Mouse (Mus musculus): ENCODE results near the gene Thap8. TPM values are rescaled to one million over a fixed set of nuclear protein-coding genes. Genes with fewer than 3 reads are reported as not detected.
"Not testable (repeated sequence)": the region's sequence is repeated elsewhere in the genome, so short reads cannot be mapped to it uniquely, and the experiment has no call there.

Gene Thap8
- not detected in 2 replicates for polyA plus RNA-seq (2012; ENCODE audit: insufficient read depth, insufficient read length, low replicate concordance, missing spikeins)

DNA sequence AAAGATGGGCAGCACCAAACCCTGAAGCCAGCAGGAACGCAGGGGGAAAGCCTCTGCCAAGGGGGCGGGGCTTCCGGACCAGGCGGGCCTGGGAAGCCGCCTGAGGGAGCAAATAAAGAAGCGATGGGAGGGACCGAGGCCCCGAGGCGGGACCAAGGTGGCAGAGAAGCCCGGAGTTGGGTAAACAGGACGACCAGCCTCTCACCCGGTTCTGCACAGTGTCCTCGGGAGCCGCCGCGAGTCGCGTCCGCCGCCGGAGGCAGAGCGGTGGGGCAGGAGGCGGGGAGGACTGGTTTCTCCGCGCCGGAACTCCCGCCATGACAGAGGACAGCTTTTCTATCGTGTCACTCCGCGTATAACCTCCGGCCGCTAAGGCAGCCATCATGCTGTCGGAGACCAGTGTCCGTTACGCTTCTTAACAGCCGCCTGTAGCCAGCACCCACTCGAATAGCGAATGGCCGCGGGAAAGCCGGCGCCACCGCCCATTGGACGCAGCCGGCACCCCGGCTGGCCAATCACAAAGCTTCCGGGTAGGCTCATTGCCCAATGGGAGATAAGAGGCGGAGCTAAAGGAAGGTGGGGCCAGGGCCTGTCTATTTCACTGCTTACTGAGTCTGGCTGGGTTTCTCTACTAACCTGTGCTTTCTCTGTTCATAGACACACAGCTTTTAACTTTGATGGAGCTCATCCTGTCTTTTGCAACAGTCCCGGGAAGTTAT, at the start of gene Thap8, which contains the start of gene Wdr62:
Thap8 (plus strand) TSS at position 144 of the 719 bp plus-strand sequence.
Wdr62 (minus strand) TSS at position 469 of the 719 bp plus-strand sequence.
- 0 out of 2 replicates have a peak, but pooled peaks cover 4% of the 10 kb centered on the region for H3K4me1 ChIP-seq (ENCODE audit: control insufficient read depth, insufficient read depth, low read length)
- peak within 1 kb of the TSS; percentile 74 for H3K4me3 ChIP-seq (ENCODE audit: insufficient read depth, low read depth, low read length)
- WGBS = under 1% methylated on average over 49 of the region's 49 CpGs
- peak within 1 kb of the TSS; percentile 99 for H3K27ac ChIP-seq (ENCODE audit: insufficient read depth, low read depth, low read length)
- TF ChIP-seq CTCF (IDR thresholded peaks at IDR 0.05; ENCODE audit: insufficient read depth, low read depth, low read length) = no peak
- TF ChIP-seq POLR2A (IDR thresholded peaks at IDR 0.05; ENCODE audit: insufficient read depth, low read depth, low read length) = no peak

GRCm38 (mm10) chr7:30231328-30231668, 48.6 kb upstream of the Thap8 start:
- TF ChIP-seq POLR2A (IDR thresholded peaks at IDR 0.05; ENCODE audit: insufficient read depth, low read depth, low read length) = peak; percentile 8
- no peak for TF ChIP-seq CTCF (IDR thresholded peaks at IDR 0.05; ENCODE audit: insufficient read depth, low read depth, low read length)
- H3K27ac ChIP-seq (ENCODE audit: insufficient read depth, low read depth, low read length) = no peak overlapping the region
- H3K4me1 ChIP-seq (ENCODE audit: control insufficient read depth, insufficient read depth, low read length) = peaks cover 15% of the 10 kb centered on the region
- H3K4me3 ChIP-seq (ENCODE audit: insufficient read depth, low read depth, low read length) = peak overlapping the region; percentile 77
- under 1% methylated on average over 16 of the region's 16 CpGs for WGBS

DNA sequence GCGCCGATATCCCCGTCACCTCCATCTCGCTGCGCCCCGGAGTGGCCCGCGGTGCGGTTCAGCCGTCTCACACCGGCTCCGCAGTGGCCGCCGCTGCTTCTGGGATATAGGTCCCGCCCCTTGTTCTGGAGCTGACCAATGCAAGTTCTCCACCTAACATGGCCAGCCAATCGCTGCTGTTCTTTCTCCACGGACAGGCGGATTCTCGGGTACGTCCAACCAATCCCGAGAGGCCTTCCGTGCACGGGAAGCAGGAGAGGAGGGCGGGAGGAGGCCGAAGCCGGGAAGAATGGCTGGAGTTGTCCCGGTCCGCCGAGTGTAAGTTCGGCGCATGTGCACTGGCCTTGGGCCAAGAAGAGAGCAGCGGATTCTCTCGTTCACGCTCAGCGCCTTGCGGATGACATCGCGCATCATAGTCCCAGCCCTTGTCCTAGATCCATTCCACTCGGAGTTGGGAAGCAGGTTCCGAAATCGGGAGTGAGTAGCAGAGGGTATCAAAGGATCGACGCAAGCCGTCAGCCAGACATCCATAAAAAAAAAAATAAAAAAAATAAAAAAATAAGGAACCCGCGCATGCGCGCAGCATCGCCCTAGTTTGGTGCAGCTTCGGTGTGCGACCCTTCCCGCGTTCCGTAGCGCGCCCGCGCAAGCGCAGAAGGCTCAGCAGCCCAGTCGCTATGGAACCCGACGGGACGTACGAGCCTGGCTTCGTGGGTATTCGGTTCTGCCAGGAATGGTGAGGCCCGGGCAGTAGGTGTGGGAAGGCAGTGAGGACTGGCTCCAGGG, 48.0 kb upstream of the Thap8 start, which contains the start of the genes Polr2i and Tbcb:
Polr2i (plus strand) TSS at position 280 of the 786 bp plus-strand sequence.
Tbcb (minus strand) TSS at position 604 of the 786 bp plus-strand sequence.
- H3K27ac ChIP-seq (ENCODE audit: insufficient read depth, low read depth, low read length) = peak within 1 kb of the TSS; percentile 92
- H3K4me3 ChIP-seq (ENCODE audit: insufficient read depth, low read depth, low read length) = peak within 1 kb of the TSS; percentile 77
- WGBS = under 1% methylated on average over 67 of the region's 67 CpGs
- H3K4me1 ChIP-seq (ENCODE audit: control insufficient read depth, insufficient read depth, low read length) = peaks cover 15% of the 10 kb centered on the region
- TF ChIP-seq CTCF (IDR thresholded peaks at IDR 0.05; ENCODE audit: insufficient read depth, low read depth, low read length) (0 out of 2 replicates have a peak, but pooled peaks have one; percentile 7), POLR2A (IDR thresholded peaks at IDR 0.05; ENCODE audit: insufficient read depth, low read depth, low read length) (peak; percentile 47)

DNA sequence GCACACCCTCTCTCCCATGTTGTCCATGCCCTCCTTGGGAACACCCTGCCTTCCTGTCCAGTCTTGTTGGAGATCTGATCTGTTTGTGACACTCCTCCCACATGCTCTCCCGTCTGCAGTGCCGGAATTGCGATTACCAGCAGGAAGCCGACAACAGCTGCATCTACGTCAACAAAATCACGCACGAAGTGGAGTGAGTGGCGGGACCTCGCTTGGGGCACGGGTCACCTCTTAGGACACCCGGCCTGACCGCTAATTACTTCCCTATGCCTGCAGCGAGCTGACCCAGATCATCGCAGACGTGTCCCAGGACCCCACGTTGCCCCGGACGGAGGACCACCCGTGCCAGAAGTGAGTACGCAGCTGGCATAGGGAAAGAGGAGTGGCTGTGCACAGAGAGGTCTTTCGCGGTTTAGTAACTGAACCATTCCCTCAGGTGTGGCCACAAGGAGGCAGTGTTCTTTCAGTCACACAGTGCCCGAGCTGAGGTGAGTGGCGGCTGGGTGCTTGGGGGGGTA, 47.2 kb upstream of the Thap8 start:
- WGBS = 5% methylated on average over 24 of the region's 24 CpGs
- Histone ChIP-seq H3K4me3 (ENCODE audit: insufficient read depth, low read depth, low read length) (peak overlapping the region; percentile 55), H3K27ac (ENCODE audit: insufficient read depth, low read depth, low read length) (peak overlapping the region; percentile 7; the same call in 1 of the 2 replicates), H3K4me1 (ENCODE audit: control insufficient read depth, insufficient read depth, low read length) (peaks cover 15% of the 10 kb centered on the region)
- TF ChIP-seq POLR2A (IDR thresholded peaks at IDR 0.05; ENCODE audit: insufficient read depth, low read depth, low read length) (no peak), CTCF (IDR thresholded peaks at IDR 0.05; ENCODE audit: insufficient read depth, low read depth, low read length) (no peak)

DNA sequence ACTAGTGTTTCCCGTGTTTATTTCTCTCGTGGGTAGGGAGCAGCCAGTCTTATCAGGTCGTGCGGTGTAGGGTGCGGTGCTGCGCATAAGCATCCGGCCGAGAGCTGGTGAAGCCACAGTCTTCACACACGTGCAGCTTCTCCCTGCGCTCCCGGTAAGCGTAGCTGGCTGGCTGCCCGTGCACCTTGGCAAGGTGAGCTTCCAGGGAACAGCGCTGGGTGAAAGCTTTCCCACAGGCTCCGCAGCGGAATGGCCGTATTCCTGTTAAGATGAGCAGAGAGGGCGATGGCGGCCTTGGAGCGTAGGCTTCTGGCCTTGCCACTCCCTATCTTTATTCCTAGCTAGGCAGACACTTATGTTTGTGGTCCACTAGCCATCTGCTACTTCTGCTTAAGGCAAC, 46.5 kb upstream of the Thap8 start:
- Histone ChIP-seq H3K27ac (ENCODE audit: insufficient read depth, low read depth, low read length) (no peak overlapping the region), H3K4me1 (ENCODE audit: control insufficient read depth, insufficient read depth, low read length) (peaks cover 15% of the 10 kb centered on the region), H3K4me3 (ENCODE audit: insufficient read depth, low read depth, low read length) (no peak overlapping the region; the same call in 1 of the 2 replicates)
- TF ChIP-seq POLR2A (IDR thresholded peaks at IDR 0.05; ENCODE audit: insufficient read depth, low read depth, low read length) = no peak
- TF ChIP-seq CTCF (IDR thresholded peaks at IDR 0.05; ENCODE audit: insufficient read depth, low read depth, low read length) = no peak
- 88% methylated on average over 20 of the region's 20 CpGs for WGBS

DNA sequence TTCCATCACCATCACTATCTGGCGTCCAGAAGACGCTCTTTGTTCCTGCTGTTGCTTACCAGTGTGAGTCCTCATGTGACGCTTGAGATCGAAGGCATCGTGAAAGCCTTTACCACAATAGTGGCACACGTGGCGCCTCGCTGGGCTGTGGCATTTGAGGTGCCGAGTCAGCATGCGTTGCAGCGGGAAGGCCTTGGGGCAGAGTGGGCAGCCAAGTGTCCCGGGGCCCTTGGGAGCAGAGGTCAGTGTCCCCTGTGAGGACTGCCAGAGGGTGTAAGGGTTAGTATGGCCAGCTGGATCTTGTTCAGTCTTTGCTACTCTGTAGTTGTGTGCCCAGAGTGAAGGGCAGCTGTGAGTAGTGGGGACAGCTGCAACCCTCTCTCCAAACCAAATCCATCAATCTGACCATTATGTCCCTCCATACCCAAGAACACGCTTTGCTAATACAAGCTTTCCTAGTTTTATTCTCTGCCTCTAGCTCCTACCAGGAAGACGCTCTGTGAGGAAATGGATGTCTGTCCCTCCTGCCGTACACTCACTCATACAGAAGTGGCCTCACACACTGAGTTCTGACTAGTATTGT, 45.5 kb upstream of the Thap8 start:
- Histone ChIP-seq H3K4me3 (ENCODE audit: insufficient read depth, low read depth, low read length) (no peak overlapping the region), H3K27ac (ENCODE audit: insufficient read depth, low read depth, low read length) (no peak overlapping the region), H3K4me1 (ENCODE audit: control insufficient read depth, insufficient read depth, low read length) (peaks cover 15% of the 10 kb centered on the region)
- 95% methylated on average over 15 of the region's 15 CpGs for WGBS
- TF ChIP-seq CTCF (IDR thresholded peaks at IDR 0.05; ENCODE audit: insufficient read depth, low read depth, low read length) (no peak), POLR2A (IDR thresholded peaks at IDR 0.05; ENCODE audit: insufficient read depth, low read depth, low read length) (no peak)

- Histone ChIP-seq H3K27ac (ENCODE audit: insufficient read depth, low read depth, low read length) (no peak overlapping the region), H3K4me3 (ENCODE audit: insufficient read depth, low read depth, low read length) (no peak overlapping the region), H3K4me1 (ENCODE audit: control insufficient read depth, insufficient read depth, low read length) (peaks cover 15% of the 10 kb centered on the region)
- 95% methylated on average over 8 of the region's 8 CpGs for WGBS
- TF ChIP-seq POLR2A (IDR thresholded peaks at IDR 0.05; ENCODE audit: insufficient read depth, low read depth, low read length) = no peak
These were observed 44.8 kb upstream of the Thap8 start for GRCm38 (mm10) chr7:30235091-30235490.

DNA sequence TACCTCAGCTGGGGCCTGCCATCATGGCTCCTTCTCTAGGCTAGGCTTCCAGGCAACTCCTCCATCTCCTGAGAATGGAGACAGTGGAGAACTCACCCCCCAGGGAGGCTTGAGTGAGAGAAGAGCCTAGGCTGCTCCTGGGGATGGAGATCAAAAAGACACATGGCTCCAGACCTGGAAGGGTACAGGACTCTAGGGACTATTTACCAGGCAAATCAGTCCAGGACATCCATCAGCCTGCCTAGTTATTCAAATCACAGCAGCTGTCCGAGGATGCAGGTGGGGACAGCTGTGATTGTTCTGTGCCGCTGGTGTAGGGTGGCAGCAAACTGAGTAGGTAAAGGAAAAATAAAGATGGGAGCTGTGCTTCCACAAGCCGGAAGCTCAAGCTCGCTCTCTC, 44.3 kb upstream of the Thap8 start, which contains the start of gene Ovol3:
Ovol3 (minus strand) TSS at position 101 of the 400 bp plus-strand sequence.
- 93% methylated on average over 4 of the region's 4 CpGs for WGBS
- Histone ChIP-seq H3K4me3 (ENCODE audit: insufficient read depth, low read depth, low read length) (no peak within 1 kb of the TSS), H3K27ac (ENCODE audit: insufficient read depth, low read depth, low read length) (no peak within 1 kb of the TSS), H3K4me1 (ENCODE audit: control insufficient read depth, insufficient read depth, low read length) (peaks cover 15% of the 10 kb centered on the region)
- no peak for TF ChIP-seq CTCF (IDR thresholded peaks at IDR 0.05; ENCODE audit: insufficient read depth, low read depth, low read length)
- no peak for TF ChIP-seq POLR2A (IDR thresholded peaks at IDR 0.05; ENCODE audit: insufficient read depth, low read depth, low read length)

GRCm38 (mm10) chr7:30237374-30237773, 42.5 kb upstream of the Thap8 start:
- not testable (repeated sequence) for H3K4me3 ChIP-seq (ENCODE audit: insufficient read depth, low read depth, low read length)
- 88% methylated on average over 3 of the region's 3 CpGs for WGBS
- H3K4me1 ChIP-seq (ENCODE audit: control insufficient read depth, insufficient read depth, low read length) = peaks cover 11% of the 10 kb centered on the region

More at GRCm38 (mm10) chr7:30237374-30237773, 42.5 kb upstream of the Thap8 start:
- not testable (repeated sequence) for H3K27ac ChIP-seq (ENCODE audit: insufficient read depth, low read depth, low read length)
